Mouse (Mus musculus) heart, postnatal 0 days (tissue): ENCODE data around the gene Pxdn.

ENCODE experiments used
- CTCF ChIP-seq: IDR thresholded peaks from 2 replicates; pipeline ENCODE4 v1.5.1; 2016; ENCODE audit warnings: antibody characterized with exemption, control low read depth, low read depth
- EP300 ChIP-seq: IDR thresholded peaks from 2 replicates; pipeline ENCODE4 v1.6.1; 2016; ENCODE audit warnings: antibody characterized with exemption, low read depth

GRCm38 (mm10) chr12:30036569-30037055, 99.2 kb downstream of the Pxdn start:
- TF ChIP-seq CTCF (no peak), EP300 (no peak)
